Mouse (Mus musculus) B cell, adult 2 months (primary cell): ENCODE results near the gene Mtx1.

Source experiments
- DNase-seq, 2 experiments: peaks; one replicate each; pipeline ENCODE4 v3.0.0; 2022

Mtx1 gene

DNA sequence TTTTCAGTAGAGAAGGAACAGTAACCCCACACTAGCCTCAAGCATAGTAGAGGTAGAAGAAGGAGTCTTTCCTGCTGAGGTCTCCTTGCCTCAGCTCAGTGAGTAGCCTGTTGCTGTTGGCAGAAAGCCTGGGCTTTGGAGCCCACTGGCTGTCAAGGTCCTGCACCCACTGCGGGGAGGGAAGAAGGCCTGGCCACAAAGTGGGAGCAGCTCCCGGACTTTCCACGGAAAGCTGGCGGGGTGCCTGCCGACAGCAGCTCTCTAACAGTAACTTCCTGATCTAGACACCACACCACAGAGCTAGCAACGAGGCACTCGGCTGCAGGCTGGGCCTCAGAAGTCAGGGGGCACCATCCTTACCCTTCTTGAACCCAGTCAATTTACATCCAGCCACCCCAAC is 16.2 kb downstream of the Mtx1 start:
- no peak for DNase-seq

DNA sequence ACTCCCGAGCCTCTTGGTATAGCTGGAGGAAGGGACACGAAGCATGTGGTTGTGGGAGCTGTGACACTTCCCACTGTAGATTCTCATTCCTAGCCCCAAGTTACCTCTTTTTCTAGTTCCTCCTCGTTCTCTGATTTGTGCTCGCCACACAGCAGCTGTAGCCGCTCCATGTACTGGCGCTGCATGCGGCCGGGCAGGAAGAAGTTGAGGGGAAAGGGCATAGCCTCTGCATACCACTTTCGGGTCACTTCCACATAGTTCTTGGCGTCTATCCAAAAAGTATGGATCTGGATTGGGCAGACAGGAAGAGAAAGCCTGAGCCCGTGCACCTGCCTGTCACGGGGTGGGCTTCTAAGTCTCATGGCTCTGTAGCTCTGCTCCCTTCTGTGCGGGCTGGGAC is 16.7 kb downstream of the Mtx1 start:
- no peak for DNase-seq

DNA sequence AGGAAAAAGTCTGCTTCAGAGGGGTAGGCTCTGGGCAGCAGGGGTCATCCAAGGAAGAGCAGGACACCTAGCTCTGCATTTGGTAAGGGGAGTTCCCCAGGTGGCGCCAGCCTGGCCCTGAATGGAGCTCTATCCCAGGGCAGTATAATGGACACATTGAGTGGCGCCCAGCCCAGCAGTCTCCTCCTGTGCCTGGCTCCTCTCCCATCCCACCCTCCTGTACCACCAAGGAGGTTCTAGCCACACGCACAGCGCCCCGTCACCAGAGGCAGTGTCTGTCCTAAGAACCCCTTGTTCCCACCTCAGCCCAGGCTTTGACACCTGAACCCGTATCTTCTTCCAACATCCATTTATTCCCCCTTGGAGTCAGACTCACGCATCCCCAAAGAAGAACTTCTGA is 17.2 kb downstream of the Mtx1 start:
- no peak for DNase-seq

DNA sequence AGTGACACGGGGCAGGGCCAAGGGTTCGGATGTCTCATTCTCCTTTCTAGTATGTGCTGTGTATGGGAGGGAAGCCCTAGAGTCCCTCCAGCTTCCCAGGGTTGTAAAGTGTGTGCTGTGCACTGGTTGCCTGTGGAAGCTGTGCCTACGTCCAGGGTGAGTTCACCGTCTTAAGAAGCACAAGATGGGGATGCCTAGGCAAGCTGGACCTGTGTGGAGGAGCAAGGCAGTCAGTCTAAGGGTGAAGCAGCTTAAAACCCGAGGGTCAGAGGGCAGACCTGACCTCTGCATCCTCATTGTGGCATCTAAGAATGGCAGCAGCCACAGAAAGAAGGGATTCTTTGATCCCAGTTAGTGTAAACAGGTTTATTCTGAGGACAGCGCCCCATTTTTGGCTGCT is 18.2 kb downstream of the Mtx1 start:
- DNase-seq: no peak

DNA sequence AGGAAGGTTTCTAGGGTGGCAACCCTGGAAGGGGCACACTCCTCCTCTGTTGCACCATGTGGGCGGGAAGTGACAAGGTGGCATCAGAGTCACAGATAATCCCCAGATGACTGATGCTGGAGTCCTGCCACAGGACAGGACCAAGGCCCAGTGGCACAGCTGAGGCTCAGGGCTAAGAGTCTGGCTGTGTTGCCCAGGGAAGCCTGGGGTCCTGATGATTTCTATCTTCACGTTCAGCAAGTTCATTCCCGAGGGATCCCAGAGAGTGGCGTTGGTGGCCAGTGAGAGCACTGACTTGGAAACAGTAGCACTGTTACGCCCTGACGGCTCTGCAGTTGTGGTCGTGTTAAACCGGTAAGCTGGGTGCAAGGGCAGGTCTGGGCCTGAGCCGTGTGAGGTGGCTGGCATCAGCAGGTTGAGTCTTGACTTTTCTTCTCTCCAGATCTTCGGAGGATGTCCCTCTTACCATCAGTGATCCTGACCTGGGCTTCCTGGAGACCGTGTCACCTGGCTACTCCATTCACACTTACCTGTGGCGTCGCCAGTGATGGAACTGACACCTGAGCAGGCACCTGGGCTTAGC is 18.7 kb downstream of the Mtx1 start:
- DNase-seq: no peak

DNA sequence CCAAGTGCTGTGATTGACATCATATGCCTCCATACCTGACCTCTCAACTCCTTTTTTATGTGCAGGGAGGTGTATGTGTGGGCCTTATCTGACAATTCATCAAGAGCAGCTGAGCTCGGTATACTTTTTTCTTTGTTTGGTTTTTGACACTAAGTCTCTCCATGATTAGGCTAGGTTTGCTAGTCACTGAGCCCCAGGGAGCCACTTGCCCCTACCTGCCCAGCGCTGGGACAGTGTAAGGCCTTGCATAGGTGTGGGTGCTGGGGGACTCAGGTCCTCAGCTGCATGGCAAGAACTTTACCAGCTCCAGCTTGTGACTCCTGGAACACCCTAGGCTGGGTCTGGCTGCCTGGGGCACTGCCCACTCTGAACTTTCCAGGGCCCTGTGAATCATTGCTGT is 20.2 kb downstream of the Mtx1 start:
- no peak for DNase-seq

DNA sequence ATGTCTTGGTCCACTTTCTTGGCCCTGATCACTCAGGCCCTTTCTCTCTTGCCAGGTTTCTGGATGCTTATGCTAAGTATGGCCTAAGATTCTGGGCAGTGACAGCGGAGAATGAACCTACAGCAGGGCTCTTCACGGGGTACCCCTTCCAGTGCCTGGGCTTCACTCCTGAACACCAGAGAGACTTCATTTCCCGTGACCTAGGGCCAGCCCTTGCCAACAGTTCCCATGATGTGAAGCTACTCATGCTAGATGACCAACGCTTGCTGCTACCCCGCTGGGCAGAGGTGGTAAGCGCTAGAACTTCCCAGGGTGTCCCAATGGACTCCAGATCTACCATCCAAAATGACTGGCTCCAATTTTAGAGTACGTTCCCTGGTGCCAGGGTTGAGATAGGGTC is 20.8 kb downstream of the Mtx1 start:
- DNase-seq: no peak

DNA sequence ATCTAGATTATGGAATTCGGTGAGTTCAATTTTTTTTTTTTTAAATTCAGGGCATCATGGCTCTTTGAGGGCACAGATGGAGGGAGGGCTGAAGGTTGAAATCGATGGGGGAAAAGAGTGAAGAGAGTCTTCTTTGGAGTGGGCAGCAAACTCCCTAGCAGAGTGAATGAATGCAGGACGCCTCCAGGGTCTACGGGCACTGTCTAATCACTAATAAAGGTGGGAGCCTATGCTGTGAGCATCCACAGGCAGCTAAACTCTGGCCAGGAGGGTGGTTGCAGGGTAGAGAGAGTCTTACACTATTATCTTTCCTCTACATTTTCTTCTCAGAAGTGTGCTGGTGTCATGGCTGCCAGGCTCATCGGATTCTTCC is 23.8 kb downstream of the Mtx1 start:
- DNase-seq: no peak

DNA sequence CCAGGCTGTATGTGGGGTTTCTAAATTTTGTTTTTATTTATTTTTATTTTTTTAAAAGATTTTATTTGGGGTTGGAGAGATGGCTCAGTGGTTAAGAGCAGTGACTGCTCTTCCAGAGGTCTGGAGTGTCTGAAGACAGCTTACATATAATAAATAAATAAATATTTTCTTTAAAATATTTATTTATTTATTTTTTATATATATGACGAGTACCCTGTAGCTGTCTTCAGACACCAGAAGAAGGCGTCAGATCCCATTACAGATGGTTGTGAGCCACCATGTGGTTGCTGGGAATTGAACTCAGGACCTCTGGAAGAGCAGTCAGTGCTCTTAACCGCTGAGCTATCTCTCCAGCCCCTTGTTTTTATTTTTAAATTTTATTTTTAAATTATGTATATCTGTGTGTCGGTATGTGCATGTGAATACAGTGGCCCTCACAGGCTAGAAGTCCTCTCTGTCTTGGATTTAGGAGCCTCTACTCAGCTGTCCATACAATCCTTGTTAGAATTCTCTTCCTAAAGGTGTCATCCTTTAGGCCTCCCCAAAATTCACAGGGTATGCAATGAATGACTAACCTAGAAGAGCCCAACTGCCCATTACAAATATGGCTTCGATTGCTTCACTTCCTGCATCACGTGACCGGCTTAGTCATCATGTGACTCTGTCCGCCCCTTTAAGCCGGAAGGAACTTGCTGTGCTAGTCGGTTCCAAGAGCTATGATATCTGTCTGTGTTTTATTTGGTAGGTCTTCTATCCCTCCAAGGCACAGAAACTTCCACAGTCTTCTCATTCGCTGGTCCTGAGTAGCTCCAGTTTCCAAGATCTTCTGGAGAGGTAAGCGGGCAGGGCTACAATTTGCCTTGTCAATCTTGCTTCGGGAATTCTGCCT is 24.4 kb downstream of the Mtx1 start, which contains the start of gene Gba:
Gene Gba (plus strand): TSS at position 676 of the 889 bp plus-strand sequence.
- DNase-seq: peak; percentile 87 to 89

DNA sequence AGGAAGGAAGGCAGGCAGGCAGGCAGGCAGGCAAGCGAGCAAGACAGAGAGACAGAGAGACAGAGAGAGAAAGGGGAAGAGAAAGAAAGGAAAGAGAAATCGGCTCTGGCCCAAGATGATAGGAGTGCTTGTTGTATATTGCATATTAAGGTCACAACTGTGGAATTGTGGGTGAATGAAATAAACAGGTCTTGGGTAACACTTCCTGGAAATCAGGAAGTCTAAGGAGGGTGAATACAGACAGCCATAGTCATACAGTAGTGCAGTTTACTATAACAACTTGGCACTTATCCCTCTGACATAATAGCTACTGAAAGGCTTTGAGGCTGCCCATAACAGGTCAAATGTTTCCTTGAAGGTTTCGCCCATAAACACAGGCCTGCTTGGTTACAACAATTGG is 27.0 kb downstream of the Mtx1 start:
- DNase-seq: no peak

DNA sequence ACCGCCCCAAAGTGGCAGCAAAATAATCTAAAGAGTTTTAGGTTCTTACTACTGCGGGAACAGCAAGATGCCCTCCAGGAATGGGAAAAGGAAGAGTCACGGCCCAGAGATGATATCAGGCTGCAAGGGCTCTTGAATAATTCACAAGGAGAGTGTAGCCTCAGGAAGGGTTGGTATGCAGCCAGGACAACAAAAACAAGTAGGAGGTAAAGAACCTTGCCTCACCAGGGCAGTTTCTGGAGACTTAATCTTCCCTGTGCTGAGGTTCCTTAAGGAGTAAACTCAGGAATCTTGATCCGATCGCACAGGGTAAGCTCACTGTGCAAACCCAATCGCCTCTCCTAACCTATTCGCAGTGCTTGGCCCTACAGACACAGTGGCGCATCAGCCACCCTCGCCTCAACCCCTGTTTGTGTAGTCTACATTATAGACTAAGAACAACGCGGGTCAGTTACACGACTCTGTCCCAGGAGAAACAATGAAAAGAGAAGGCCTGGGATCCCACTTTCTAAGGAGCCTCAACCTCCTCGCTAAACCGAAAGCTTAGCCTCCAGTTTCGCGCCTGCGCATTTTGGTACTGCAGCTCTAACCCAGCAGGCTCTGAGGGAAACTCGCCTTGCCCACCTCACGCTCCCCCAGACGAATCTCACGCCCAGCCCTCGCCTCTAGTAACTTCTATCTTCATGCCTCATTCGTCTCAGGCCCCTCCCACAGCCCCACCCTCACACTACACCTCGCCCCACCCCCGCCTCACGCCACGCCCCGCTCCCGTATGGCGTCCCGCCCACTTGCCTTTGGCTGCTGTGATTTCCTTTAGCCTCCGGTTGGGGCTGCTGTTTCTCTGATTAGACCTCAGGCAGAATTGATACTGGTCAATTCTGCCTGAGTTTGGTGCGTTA is 30.7 kb downstream of the Mtx1 start:
- DNase-seq: peak; percentile 89 to 92

DNA sequence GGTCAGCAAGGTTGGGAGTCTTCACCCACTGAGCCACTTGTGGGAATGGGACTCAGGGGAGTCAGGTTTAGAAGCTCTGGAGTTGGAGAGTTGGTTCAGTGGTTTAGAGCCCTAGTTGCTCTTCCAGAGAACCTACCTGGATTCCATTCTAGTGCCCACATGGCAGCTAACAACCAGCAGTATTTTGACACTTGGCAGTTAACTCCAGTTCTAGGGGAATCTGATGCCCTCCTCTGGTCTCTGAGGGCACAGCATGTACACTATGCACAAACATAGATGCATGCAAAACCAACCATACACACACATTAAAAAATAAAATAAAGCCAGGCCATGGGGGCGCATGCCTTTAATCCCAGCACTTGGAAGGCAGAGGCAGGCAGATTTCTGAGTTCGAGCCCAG is 33.0 kb downstream of the Mtx1 start:
- DNase-seq: peak; percentile 55 to 62

DNA sequence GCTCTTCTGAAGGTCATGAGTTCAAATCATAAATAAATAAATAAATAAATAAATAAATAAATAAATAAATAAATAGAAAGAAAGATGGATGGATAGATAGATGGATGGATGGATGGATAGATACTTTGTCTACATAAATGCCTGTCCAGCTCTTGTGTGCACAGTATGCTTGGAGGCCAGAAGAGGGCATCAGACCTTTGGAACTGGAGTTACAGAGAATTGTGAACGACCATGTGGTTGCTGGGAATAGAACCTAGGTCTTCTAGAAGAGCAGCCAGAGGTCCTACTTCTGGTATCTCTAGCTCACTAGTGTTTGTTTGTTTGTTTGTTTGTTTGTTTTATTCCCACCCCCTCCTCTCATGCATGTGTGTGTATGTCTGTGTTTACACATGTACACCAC is 33.5 kb downstream of the Mtx1 start:
- DNase-seq: no peak

DNA sequence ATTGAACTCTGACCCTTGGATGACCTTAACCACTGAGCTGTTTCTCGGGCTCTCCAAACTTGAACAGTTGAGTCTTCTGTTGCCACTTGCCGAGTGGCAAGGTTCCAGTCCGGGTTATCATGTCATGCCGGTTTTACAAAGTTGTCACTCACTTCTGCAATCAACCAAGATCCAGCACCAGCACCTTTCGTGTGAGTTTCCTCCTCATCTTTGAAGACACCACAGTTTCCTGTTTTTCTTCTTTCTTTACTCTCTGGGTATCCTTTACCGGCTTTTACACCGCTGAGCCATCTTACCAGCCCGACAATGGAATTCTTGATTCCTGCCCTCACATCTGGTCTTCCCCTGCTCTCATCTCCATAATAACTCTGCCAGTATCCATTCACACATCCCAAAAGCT is 36.5 kb downstream of the Mtx1 start:
- DNase-seq: peak in 1 of 2 experiments; percentile 27

DNA sequence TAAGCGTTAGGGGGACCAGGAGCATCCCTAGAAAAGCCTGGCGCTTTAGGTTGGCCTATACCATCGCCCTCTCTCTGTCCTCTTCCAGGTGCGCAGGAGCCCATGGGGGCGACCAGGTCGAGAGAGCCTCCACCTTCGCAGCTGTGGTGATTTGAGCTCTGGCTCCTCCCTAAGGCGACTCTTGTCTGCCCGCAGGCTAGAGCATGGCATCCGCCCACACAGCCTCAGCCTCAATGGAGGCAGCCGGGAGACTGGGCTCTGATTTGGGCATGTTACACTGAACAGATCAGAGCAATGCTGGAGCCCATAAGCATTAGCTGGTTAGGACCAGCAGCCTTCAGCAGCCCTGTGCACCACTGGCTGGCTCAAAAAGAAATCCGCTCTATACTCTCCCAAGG is 38.4 kb downstream of the Mtx1 start:
- DNase-seq: peak; percentile 29

DNA sequence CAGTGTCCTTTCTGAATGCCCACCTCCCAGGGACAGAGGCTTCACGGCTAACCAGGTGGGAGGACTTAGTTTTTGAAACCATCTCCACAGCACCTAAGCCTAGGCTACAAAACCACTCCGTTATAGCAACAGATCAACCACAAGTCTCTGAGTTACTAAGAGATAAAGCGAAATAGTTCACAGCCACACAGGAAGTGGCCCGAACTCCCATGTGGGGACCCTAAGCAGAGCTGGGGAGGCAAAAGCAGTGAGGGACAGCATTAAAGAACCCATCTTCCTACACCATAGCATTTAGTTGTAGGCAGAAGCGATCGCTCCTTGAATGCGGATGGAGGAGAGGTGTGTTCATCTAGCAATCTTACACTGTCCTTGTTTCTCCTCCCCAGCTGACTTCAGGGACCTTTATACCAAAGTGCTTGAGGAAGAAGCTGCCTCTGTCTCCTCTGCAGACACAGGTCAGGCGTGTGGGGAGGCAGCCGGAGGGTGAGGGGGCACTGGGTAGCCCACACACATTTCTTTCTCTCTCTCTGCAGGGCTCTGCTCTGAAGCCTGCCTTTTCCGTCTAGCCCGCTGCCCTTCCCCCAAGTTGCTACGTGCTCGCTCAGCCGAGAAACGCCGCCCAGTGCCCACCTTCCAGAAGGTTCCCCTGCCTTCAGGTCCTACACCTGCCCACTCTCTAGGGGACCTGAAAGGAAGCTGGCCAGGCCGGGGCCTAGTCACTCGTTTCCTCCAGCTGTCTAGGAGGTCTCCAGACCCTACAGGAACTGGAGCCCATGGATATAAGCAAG is 39.0 kb downstream of the Mtx1 start:
- DNase-seq: peak; percentile 26 to 35

DNA sequence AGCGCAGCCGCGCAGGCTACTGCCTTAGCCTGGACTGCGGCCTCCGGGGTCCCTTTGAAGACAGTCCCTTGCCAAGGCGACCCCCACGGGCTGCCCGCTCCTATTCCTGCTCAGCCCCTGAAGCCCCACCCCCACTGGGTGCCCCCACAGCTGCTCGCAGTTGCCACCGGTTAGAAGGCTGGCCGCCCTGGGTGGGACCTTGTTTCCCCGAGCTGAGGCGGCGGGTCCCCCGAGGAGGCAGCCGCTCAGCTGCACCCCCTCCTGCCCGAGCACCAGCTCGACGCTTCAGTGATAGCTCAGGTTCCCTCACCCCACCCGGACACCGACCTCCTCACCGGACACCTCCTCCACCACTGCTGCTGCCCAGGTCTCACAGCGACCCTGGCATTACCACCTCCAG is 39.7 kb downstream of the Mtx1 start:
- peak; percentile 28 to 33 for DNase-seq

DNA sequence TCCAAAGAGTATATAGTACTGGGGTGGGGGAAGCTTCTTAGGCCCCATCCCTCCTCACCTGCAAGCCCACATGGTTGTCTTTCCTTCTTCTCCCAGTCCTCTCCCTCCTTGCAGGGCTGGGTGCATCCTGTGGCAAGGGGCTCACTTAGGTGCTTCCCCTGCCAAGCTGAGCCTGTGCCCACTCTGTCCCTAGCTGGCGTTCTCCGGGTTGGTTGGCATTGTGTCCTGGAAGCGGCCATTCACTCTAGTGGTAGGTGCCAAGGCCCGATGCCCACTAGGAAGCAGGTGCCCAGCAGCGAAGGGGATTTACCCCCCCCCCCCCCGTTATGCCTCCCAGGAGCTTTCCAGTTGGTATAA is 43.0 kb downstream of the Mtx1 start:
- DNase-seq: no peak

DNA sequence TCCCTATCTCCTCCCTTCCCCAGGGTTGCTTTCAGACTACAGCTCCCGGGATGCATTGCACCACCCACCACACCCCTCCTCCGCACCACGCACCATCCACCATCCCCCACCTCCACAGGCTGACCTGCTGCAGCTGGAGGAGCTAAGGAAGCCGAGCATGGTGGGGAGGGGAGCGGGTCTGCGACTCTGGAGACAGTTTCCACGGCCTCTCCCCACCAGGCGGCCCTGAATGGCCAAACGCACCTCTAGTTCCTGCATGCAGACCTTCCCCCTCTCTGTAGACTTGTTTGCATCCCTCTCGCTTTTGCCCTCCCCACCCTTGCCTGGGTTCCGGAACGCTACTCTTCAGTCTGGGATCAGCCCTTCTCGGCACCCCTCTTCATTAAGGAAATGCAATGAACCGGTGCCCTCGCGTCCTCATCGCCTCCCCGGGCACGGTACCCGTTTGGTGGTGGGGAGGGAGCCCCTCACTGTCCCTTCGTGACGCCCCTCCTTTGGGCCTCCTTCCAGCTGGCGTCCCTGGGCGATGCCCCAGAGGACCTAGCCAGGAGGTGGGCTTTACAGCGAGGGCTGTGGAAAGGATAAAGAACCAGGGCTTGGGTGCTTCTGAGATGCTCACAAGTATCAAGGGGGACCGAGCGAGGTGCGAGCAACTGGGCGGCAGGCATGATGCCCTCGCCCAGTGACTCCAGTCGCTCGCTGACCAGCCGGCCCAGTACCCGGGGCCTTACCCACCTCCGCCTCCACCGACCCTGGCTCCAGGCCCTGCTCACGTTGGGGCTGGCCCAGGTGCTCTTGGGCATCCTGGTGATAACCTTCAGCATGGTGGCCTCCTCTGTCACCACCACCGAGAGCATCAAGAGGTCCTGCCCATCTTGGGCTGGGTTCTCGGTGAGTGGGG is 43.6 kb downstream of the Mtx1 start, which contains the start of gene Fam189b:
Gene Fam189b (plus strand): TSS at position 86 of the 901 bp plus-strand sequence.
- DNase-seq: peak in 1 of 2 experiments; percentile 27

DNA sequence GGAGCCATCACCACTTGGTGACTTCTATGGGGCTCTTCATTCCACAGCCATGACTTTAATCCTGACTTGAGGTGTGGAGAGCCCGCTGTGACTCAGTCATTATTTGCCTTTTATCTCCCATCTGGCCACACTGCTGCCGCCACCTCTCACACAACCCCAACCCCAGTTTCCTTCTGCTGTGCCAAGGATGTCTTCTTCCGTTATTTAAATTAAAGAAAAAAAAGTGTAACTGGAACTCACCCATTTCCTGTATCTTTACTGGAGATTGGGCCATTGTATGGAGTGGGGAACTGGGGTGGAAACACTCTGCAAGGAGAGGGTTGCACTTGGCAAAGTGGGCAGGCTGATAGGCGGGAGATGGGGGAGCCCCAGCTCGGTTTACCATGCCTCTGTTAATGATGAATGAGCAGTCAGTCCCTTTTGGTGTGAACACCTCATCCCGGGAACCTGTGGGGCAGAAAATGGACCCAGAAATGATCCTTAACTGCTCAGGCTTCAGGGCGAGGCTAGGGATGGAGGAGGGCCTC is 44.3 kb downstream of the Mtx1 start:
- no peak for DNase-seq
